Mouse (Mus musculus) small intestine, adult 2 months (tissue): ENCODE data around the gene Rsph1.

Experiments
- CTCF ChIP-seq: fragments of 200-500 bp; IDR thresholded peaks from 2 replicates; pipeline ENCODE4 v1.5.1; 2012; ENCODE audit warnings: low read depth, mild to moderate bottlenecking, control low read depth, inconsistent platforms, low read length, moderate library complexity, mixed read lengths; ENCODE audit not compliant: insufficient replicate concordance, insufficient read length; ENCODE audit errors: extremely low read depth
- POLR2A ChIP-seq: fragments of 200-500 bp; IDR thresholded peaks from 2 replicates; pipeline ENCODE4 v1.6.1; 2012; ENCODE audit warnings: low read depth, mild to moderate bottlenecking, control low read depth, inconsistent platforms, low read length, moderate library complexity

DNA sequence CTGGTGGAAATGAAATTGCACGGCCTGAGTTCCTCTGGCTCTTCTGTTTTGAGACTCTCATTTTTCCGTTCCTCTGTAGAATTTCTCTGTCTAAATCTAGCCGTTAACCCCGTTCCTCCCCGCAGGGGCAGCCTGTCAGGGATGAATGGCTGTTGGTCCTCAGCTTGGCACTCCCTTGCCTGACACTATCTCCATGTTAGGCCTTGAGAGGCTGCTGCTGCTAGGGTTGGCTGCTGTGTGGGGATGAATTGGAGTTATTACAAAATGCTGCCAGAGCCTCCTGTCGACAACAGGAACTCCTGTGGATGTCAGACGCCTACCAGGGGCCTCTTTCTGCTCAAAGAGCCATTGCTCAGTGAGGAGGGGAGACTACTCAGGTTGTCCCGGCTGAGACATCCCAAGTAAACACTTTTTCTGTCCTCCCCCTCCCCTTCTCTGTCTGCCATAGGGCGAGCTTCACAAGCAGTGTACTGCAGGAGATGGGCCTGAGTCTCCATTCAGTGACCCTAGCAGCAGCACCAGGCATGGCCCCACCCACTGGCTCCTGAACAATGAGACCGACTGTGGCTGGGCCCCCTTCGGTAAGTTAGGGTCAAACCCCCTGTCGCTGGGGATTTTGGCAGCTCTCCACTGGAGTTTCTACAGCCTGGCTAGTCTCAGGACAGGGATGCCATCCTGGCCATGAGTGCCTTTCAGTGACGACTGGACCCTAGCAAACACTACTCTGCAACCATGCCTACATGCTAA, 38.0 kb upstream of the Rsph1 start:
- TF ChIP-seq POLR2A (no peak), CTCF (no peak)
